Mouse (Mus musculus) adrenal gland, adult 18-20 months (tissue): ENCODE results near the gene Pik3c2b. TPM values are rescaled to one million over a fixed set of nuclear protein-coding genes. Genes with fewer than 3 reads are reported as not detected.
A peak's percentile ranks its signal among the peaks of the same experiment; 100 is the strongest.

Source experiments
- DNase-seq, 2 experiments: peaks; one replicate each; pipeline ENCODE4 v3.0.0; 2021 to 2022; ENCODE audit warnings: low spot score in 2 of 2
- total RNA-seq, 2 experiments: library from RNA; stranded (reverse); gene quantifications; 1 replicate in 1 of 2; 2 replicates in 1 of 2; pipeline ENCODE4 v1.2.3; 2021

The Pik3c2b gene
- total RNA-seq, 2 experiments from 2014 or later, result 4.6 to 5.6 TPM

DNA sequence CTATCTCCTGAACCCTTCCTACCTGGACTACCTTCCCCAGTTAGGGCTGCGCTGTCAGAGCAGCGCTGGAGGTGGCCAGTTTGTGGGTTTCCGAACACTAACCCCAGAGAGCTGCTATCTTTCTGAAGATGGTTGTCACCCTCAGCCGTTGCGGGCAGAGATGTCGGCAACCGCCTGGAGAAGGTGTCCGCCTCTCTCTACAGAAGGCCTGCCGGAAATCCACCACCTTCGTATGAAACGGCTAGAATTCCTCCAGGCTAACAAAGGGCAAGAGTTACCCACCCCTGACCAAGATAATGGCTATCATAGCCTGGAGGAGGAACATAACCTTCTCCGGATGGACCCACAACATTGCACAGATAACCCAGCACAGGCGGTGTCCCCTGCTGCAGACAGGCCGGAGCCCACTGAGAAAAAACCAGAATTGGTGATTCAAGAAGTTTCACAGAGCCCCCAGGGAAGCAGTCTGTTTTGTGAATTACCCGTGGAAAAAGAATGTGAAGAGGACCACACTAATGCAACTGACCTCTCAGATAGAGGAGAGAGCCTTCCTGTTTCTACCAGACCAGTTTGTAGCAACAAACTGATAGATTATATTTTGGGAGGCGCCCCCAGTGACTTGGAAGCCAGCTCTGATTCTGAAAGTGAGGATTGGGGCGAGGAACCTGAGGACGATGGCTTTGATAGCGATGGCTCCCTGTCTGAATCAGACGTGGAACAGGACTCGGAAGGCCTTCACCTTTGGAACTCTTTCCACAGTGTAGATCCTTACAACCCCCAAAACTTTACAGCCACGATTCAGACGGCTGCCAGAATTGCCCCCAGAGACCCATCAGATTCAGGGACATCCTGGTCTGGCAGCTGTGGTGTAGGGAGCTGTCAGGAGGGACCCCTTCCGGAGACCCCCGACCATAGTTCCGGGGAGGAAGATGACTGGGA is 87.2 kb downstream of the Pik3c2b start:
- peak; percentile 24 to 30 for DNase-seq

DNA sequence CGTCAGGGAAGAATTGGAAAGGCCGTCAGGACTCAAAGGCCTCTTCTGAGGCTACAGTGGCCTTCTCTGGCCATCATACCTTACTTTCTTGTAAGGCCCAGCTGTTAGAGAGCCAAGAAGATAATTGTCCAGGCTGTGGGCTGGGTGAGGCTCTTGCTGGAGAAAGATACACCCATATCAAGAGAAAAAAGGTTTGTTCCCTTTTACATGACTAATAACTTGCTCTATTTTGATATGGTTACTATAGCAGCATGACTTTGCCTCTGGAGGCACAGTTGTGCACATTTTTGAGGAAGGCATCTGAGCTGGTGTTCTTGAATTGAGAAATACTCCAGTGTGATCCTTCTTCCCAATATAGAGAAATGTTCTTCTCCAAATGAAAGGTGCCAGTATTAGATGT is 88.0 kb downstream of the Pik3c2b start:
- no peak for DNase-seq

DNA sequence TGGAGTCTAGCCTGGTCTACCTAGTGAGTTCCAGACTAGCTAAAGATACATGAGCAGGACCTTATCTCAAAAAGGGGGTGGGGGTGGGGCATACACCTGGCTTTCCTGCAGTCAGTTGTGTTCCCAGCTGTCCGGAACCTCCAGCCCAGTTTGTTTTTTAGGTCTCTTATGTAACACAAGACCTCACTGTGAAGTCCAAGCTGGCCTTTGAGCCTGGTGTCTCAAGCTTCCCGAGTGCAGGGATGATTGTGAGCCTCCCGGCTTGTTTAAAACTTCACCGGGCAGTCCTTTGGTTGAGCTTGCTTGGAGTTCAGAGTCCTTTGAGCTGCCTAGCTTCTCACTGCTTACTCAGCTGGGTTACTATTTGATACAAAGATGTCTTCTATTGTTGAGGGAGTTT is 88.6 kb downstream of the Pik3c2b start:
- DNase-seq, result no peak

DNA sequence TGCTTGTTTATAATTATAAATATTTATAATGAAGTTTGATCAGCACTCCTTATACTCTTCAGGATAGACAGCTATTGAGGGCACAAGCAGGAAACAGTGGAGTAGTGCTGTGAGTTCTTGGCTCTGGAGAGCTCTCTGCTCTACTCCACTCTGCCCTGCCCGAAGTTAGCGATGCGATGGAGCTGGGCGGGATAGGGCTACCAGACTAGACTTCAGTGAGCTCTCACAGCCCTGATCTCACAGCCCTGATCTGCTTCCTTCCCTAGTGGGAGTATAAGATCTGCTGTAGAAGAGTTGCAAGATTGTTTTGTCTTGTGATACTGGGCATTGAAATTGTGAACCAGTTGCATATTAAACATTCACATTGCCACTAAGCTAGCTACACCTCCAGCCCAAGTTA is 89.4 kb downstream of the Pik3c2b start:
- DNase-seq, result peak in 1 of 2 experiments; percentile 29

DNA sequence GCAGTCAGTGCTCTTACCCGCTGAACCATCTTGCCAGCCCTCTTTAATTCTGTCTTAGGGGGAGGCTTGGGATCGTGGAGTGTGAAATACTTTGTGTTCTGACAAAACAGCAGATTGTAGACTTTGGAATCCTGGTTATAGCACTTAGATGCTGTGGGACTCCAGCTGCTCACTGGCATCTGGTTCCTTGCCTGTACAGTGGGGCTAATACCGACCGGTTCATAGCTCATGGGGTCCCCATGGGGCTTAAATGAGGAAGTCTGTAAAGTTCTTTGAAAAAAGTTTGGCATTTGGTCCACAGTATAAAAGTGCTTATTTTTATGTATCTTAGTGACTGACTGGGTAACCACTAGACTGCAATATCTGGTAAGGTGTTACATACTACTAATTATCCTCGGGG is 90.3 kb downstream of the Pik3c2b start:
- no peak for DNase-seq

DNA sequence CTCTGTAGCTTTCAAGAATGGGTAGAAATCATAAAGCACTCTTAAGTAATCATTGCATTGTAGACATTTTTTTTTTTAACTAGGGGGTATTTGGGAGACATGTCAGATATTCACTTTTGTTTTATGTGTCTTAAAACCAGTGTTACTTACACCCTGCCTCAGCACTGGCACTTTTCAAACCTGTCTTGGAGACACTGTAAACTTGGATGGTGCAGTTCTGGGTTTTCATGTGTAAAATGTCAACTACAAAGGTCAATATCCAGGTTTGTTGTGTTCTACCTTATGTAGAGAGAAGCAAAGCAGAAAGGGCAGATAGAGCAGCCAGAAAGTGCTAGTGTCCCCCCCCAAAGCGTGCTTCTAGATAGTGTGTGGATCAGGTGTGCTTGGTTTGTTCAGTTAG is 92.9 kb downstream of the Pik3c2b start:
- no peak for DNase-seq

DNA sequence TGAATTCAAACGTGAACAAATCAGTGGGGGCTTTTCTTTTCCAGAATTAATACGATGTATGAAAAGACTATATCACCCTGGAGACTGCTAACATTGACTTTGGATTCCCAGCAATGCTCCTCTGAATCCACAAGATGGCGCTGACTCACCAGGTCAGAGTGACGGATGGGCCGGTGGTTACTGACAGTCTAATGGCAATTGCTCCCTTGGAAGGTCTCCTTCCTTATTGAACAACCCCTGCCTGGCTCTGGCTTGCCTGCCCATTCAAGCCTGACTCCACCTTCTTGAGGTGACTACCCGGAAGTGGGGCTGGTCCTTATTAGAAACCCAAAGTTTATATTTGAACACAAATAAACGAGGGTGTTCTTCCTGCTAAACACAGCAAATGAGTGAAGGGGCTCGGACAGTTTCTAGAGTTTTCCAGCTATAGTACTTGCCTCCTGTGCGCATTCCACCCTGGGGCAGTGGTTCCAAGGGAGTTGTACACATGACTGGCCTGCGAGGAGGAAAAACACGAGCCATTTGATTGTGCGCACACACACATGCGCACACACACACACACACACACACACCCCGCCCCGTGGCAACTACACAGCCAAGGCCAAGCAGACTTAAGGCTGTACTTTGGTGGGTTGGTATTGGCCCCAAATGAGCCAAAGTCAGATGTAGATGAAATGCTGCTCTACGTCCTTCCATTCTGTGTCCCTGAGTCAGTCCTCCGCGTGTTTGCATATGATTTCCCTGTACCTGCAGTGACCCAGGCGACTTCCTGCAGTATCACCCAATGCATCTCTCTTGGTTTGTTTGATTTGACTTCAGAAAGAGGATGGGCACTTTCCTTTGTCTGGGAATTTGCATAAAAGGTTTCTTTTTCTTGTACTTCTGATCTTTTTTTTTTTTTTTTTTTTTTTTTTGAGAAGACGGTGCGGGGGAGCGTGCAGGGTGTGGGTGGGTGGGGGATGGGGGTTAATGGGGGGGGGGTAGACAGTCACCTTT is 100.8 kb downstream of the Pik3c2b start:
- peak in 1 of 2 experiments; percentile 31 for DNase-seq

DNA sequence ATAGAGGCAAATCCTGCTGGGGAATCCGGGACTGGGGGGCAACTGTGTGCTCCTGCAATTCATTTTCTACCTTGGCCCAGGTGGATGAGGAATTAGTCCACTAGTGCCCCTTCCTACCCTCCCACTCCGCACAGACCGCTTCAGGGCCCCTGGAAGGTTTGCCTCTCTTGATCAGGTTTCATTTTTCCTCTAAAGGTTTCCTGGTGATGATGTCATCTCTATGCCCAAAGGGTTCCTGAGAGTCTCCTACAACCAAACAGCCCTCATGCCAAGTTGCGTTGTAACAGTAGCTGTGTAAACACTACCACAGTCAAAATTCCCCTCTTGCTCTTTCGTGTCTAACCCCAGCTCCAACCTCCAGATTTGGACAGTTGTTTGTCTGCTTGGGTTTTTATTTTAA is 101.9 kb downstream of the Pik3c2b start:
- no peak for DNase-seq

DNA sequence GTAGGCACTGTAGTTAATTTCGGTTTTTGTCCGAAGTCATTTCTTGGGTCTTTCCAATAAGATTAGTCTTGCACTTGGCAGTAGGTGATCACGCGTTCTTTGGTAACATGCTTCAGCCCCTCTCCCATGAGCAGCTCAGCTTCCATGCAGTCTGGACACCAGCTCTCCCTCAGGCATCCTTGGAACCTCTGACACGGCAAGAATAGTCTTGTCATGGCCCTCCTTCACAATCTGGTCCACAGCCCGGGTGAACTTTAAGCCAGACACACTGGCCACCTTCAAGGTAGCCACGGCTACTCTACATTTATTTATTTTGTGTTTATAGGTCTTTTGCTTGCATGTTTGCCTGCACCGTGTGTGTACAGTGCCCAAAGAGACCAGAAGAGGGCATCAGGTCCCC is 102.7 kb downstream of the Pik3c2b start:
- DNase-seq, result no peak

DNA sequence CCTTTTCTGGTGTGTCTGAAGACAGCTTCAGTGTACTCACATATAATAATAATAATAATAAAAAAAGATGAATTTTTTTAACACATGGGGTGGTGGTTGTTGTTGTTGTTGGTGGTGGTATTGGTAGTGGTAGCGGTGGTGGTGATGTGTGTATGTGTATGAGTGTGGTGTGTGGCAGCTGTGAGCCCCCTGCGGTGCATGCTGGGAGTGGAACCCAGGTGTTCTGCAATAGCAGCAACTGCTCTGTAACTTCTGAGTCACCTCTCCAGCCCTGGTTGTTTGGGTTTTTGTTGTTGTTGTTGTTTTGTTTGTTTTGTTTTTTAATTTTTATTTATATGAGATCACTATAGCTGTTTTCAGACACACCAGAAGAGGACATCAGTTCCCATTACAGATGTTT is 105.1 kb downstream of the Pik3c2b start:
- no peak for DNase-seq

DNA sequence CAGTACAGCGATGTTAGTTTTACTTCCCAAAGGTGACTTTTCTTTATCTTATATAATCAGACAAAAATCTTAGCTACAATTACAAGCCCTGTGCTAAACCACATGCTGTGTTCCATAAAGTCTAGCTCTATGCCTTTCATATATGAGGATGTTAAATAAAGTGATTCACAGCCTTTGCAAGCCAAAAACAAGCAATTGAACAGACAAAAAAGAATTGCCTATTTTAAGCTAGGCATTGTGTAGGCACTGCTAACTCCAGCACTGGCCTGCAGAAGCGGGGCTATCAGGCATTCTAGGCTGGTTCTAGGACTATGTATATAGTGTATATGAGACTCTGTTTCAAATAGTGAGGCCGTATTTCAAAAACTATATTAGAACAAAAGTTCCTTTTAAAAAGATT is 106.7 kb downstream of the Pik3c2b start:
- no peak for DNase-seq

DNA sequence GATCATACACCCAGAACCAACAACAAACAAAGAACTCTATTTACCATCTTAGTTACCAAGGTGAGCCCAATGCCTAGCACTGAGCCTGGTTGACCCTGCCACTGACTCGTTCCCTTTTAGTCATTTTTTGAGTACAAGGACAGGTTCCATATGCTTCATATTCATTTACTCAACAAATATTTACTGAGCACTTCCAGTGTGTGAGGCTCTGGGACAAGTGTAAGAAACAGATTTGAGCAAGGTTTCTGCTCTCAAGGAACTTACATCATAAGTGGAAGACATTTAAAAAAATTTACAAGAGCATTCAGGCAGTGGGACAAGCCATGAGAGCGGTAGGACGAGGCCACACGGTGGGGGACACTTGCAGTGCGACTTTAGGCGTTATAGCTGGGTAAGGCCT is 109.8 kb downstream of the Pik3c2b start:
- DNase-seq, result no peak

Other genes starting within 250 kb of the Pik3c2b start
- gene Lrrn2, start 165.4 kb upstream of the Pik3c2b start, total RNA-seq, result 1 to 10 TPM; 5.0 to 9.6 TPM
- 10 to 100 TPM; 65.7 to 68.7 TPM for gene Mdm4, start 15.1 kb upstream of the Pik3c2b start, total RNA-seq
- 100 to 1,000 TPM in 1 of 2 experiments, 10 to 100 TPM in 1; 95.7 to 103 TPM for gene Ppp1r15b, start 85.5 kb downstream of the Pik3c2b start, total RNA-seq
- 10 to 100 TPM in 1 of 2 experiments, 1 to 10 TPM in 1; 9.0 to 17.9 TPM for gene Plekha6, start 118.5 kb downstream of the Pik3c2b start, total RNA-seq